Mouse (Mus musculus): Measurements from ENCODE around the gene 9530053A07Rik.
"Not testable (repeated sequence)": the region's sequence is repeated elsewhere in the genome, so short reads cannot be mapped to it uniquely, and the experiment has no call there.

Gene 9530053A07Rik

GRCm38 (mm10) chr7:28129166-28129565 is at the start of gene 9530053A07Rik:
Gene 9530053A07Rik, plus strand, starts transcription at chr7:28129466.
- no peak for DNase-seq

- peak; percentile 61 for DNase-seq
Observed at GRCm38 (mm10) chr7:28084215-28084614, 45.1 kb upstream of the 9530053A07Rik start.

GRCm38 (mm10) chr7:28086236-28086635 is 43.0 kb upstream of the 9530053A07Rik start:
- no peak for DNase-seq

- no peak for DNase-seq
Observed at GRCm38 (mm10) chr7:28093541-28093940, 35.7 kb upstream of the 9530053A07Rik start.

GRCm38 (mm10) chr7:28099101-28099500 is 30.2 kb upstream of the 9530053A07Rik start:
- DNase-seq, result no peak

- peak; percentile 42 for DNase-seq
Observed at GRCm38 (mm10) chr7:28100596-28101590, 28.4 kb upstream of the 9530053A07Rik start.

- DNase-seq, result not testable (repeated sequence)
Observed at GRCm38 (mm10) chr7:28102936-28103335, 26.3 kb upstream of the 9530053A07Rik start.

GRCm38 (mm10) chr7:28104670-28105069 is 24.6 kb upstream of the 9530053A07Rik start:
- DNase-seq, result peak; percentile 70

GRCm38 (mm10) chr7:28106241-28106640 is 23.0 kb upstream of the 9530053A07Rik start:
- no peak for DNase-seq

- DNase-seq, result no peak
Observed at GRCm38 (mm10) chr7:28114648-28115047, 14.6 kb upstream of the 9530053A07Rik start.

- DNase-seq, result peak; percentile 81
Observed at GRCm38 (mm10) chr7:28137613-28138012, 8.3 kb downstream of the 9530053A07Rik start.

- peak; percentile 84 for DNase-seq
Observed at GRCm38 (mm10) chr7:28148263-28148662, 19.0 kb downstream of the 9530053A07Rik start.

GRCm38 (mm10) chr7:28149841-28150240 is 20.6 kb downstream of the 9530053A07Rik start:
- DNase-seq, result no peak

GRCm38 (mm10) chr7:28151584-28152221 is 22.4 kb downstream of the 9530053A07Rik start:
- DNase-seq, result peak; percentile 71

- DNase-seq, result not testable (repeated sequence)
Observed at GRCm38 (mm10) chr7:28153595-28153994, 24.3 kb downstream of the 9530053A07Rik start.

- no peak for DNase-seq
Observed at GRCm38 (mm10) chr7:28159292-28159691, 30.0 kb downstream of the 9530053A07Rik start.

GRCm38 (mm10) chr7:28159893-28160292 is 30.6 kb downstream of the 9530053A07Rik start:
- no peak for DNase-seq

- DNase-seq, result no peak
Observed at GRCm38 (mm10) chr7:28161163-28161749, 32.0 kb downstream of the 9530053A07Rik start.

- DNase-seq, result no peak
Observed at GRCm38 (mm10) chr7:28165406-28165805, 36.1 kb downstream of the 9530053A07Rik start.

GRCm38 (mm10) chr7:28168320-28169115 is 39.3 kb downstream of the 9530053A07Rik start:
- DNase-seq, result peak; percentile 77

- DNase-seq, result peak; percentile 96
Observed at GRCm38 (mm10) chr7:28169489-28170422, 40.5 kb downstream of the 9530053A07Rik start, which contains the start of gene Fbl. Gene Fbl, plus strand, starts transcription at chr7:28169710.
